Mouse (Mus musculus): ENCODE data around the gene Ldb3.
A peak's percentile ranks its signal among the peaks of the same experiment; 100 is the strongest.

Gene Ldb3

DNA sequence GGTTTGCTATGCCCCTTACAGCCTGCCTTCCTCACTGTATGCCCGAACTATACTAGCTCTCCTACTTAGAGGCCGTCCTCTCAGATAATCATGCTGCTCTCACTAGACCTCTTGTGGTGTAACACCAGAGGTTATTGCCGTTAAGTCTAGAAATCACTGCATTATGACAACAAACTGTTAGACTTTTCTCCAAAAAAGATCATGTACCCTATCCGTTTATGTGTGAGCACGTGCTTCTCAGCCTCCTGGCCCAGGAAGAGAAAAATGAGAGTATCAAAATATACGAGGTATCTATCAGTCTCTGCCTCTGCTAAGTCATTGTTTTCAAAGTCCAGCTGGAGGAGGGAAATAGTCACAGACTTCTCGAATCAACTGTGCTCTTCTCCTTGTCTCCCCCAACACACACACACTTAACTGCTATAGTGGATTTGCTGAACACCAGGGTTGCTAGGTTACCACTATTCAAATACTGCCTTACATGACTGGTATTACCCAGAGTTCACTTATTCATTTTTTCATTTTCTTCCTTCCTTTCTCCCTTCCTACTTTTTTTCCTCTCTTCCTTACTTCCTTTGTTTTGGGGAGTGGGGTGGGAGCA is 79.5 kb downstream of the Ldb3 start:
- no peak for DNase-seq (ENCODE audit: low spot score)

DNA sequence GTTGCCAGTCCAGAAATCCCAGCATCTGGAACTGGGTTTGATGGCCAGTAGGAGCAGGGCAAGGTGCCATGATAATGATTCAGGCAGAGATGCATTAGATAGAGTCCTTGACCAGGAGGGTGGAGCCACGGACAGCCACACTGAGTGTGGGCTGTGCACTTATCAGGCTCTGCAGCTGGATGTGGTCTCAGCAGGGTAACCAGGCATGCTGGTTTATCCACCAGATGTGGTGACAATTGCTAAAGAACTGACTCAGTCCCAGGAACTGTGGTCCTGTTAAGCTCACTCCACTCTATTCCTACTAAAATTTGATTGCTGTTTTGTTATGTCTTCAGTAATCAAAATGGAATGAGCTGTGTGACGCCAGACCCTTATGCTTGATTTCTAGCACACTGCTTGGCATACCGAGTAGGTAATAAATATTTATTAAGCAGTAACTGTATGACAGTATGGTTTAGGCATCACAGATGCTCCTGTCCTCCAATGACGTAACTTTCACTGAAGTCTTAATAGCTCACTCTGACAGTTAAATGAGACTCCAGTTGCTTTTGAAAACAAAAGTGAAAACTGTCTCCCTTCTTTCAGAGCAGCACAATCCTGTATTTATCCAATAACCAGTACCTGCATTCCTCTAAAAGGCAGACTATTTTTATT is 80.2 kb downstream of the Ldb3 start:
- DNase-seq (ENCODE audit: low spot score) = peak; percentile 47

DNA sequence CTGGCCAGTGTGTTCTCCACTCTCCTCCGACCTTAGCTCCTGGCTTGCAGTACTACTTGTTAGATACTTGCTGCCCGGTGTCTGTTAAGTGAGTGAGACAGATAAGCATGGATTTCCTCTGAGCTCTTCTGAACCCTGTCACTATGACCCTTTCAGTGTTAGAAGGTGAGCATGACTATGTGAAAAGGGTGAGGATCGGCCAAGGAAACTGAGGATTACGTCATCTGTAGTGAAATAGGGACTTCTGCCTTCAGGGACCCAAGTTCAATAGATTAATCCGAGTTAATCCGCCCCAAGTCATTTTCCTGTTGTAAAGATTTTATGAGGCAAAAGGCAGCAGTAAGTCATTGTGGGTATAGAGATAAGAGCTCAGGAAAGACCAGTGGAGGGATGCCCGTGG is 83.2 kb downstream of the Ldb3 start:
- no peak for DNase-seq (ENCODE audit: low spot score)

DNA sequence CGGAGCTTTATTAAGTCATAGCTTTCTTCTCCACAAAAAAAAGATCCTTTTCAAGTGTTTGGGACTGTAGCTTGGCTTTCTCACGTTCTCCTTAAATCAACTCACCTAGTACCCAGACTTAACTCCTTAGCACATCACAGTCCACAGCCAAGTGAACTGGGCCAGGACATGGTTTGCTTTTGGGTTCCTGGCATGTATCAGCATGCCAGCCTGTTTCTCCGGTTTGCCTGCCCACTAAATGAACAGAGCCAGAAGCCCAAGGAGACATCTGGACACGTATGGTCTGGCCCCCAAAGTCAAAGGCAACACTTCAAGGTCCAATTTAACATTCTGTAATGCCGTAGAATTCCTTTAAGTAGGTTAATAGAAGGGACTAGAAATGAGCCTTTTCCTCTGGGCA is 84.1 kb downstream of the Ldb3 start:
- no peak for DNase-seq (ENCODE audit: low spot score)

DNA sequence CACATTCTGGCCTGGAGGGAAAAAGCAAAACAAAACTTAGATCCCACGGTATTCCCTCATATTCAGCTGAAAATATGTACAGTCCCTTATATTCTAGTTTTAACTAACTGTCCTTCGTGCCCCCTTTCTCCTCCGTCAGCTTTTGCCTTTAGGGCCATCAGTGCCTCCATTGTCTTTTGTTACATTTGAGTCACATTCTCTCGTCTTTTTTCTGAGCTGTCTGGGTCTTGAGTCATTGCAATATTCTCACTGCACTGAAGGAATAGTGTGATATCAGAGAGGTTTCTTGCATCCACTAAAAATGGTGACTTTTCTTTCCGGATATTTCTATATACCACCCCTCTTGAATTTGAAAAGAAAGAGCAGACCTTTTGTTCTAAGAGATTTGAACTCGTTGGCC is 84.7 kb downstream of the Ldb3 start:
- peak; percentile 47 for DNase-seq (ENCODE audit: low spot score)

DNA sequence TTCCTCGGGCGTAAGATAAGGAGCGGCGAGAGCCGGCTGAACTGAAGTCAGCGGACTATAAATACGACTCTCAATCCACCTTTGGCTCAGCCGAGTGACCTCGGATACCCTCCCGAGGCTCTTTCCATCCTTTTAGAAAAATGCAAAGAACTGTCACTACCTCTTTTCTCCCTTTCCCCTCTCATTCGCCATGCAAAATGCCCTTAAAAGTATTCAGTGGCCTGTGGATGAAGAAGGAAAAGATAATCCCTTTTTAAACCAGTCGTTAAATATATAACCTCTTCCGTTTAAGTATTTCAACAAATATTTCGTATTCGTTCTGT is 85.2 kb downstream of the Ldb3 start, which contains the start of gene Bmpr1a:
Gene Bmpr1a, minus strand, starts transcription at position 17 of the 323 bp plus-strand sequence.
- no peak for DNase-seq (ENCODE audit: low spot score)

DNA sequence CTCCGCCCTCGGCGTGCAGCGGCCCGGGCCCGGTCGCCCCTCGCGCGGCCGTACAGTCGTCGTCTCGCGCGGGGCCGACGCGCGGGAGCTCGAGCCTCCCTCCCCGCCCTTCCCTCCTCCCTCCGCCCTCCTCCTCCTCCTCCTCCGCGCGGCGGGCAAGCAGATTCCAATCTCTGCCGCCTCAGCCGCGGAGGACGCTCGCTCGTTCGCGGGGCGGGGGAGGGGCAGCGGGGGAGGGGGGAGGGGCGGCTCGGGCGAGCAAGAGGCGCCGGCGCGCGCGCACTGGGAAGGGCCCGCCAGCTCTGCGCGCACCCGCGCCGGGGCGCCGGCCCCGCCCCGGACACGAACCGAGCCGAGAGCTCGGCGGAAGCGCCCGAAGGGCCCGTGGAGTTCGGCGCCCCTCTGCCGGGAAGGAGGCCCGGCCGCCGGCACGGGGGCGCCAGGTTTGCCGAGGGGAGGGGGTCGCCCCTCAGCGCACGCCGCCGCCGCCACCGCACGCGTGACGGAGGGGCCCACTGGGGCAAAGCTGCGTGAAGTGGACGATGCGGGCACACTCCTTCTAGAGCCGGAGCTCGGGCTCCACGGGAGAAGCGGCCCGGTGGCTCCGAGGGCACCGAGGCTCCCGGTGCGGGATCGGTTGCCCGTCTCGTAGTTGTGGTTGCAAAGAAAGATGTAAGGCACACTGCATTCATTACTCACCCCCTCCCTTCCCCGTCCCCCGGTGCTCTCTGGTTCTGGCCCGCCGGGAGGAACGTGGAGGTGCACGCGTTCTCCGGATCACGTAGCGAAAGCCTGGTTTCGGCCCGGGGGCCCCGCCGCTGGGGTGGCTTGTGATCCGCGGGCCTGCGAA is 85.8 kb downstream of the Ldb3 start:
- peak; percentile 83 for DNase-seq (ENCODE audit: low spot score)

DNA sequence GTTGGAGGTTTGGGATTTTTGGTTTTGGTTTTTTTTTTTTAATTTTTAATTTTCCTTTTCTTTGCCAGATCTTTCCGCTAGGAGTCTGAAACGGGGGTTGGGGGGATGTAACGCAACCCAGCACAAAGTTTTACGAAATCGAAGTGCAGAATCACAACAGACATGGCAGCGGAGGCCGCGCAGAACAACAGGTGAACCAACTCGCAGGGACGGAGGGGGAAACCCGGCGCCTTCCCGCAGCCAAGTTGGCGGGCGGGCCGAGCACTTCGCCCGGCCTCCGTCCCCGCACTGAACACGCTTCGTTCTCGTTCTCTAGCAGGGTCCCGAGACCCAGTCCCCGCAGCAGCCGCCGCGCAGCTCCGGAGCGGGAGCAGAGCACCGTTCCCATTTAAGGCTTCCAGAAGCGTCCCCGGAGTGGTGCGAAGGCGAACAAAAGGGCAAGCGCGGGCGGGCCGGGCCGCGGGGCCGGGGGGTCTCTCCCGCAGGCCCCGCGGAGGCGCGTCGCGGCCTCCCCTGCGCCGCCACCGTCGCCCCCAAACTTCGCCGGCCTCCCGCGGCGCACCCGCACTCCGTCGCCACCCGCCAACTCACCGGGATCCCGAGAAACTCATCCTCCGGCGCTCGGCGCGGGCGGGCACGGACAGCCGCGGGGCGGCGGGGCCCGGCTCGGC is 86.5 kb downstream of the Ldb3 start:
- no peak for DNase-seq (ENCODE audit: low spot score)

DNA sequence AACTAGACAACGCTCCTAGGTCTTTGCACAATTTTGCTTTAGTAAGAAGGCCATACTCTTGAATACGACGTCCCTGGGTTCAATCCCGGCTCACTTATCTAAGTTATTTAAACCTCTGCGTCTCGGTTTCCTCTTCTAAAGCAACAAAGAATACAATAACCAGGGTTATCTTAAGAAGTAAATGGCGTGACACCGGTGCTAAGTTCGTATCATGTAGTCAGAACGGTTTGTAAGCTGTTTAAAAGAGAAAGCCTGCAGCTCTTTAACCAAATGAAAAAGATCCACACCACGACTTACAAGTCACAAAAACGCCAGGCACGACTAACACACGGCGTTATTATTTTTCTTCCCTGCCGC is 87.1 kb downstream of the Ldb3 start:
- DNase-seq (ENCODE audit: low spot score) = peak; percentile 64

DNA sequence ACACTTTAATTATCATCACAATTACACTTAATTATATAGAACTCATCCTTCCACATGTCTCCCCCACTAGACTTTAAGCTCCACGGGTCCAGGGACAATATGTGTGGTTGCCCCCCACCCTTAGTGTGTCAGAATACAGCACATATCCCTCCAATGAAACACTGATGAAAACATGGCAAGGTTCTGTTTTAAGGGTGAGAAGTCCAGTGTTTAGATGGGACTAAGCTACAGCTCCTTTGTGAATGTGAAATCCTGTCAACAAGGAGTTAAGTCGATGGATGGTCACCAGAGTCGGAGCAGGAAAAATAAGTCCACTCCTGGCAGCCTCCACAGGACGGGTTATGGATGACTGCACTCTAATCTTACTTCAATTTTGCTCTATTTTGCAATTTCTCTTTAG is 88.2 kb downstream of the Ldb3 start:
- DNase-seq (ENCODE audit: low spot score) = peak; percentile 50

DNA sequence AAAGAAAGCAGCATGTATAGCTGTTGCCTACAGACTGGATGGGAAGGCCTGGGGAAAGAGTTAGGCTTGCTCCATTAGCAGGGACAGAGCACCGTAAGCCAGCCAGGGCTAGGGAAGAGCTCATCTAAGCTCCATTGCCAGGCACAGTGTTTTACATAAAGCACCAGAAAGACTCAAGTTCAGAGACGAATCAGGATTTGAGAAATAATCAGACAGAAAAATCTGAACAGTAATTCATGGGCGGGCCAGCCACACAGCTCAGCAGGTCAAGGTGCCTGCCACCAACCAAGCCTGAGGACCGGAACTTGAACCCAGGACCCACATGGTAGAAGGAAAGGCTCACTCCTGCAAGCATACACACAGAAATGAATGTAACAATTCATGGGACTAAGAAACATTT is 88.8 kb downstream of the Ldb3 start:
- DNase-seq (ENCODE audit: low spot score) = peak; percentile 35

DNA sequence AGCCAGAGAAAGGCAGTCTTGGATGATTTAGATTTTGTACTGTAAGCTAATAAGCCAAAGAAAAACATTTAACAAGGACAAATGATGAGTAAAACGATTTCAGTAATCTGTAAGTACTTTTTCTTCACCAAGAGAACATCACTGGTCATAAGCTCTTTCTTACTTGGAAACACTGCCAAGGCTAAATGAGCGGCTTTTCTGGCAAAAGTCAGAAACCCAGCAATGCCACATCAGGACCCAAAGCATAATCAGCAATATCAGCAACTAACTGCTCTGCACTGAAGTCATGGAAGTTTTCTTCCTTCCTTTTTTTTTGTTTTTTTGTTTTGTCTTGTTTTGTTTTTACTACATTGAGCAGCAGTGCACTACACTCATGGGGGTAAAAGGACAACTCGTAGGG is 91.1 kb downstream of the Ldb3 start:
- peak; percentile 36 for DNase-seq (ENCODE audit: low spot score)

DNA sequence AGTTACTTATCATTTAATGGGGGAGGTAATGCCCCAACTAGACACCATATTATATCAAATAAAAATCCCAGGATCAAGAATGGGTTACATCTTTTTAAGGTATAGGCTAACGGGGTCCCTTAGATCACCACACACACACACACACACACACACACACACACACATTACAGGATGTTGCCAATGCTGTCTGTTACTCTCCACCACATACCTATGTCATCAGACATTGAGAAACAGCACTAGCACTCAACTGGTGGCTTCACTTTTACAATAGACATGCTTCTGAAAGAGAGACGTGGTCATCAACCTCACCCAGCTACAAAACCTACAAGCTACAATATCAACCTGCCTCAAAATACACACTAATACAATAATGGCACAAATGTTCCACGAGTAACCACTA is 94.8 kb downstream of the Ldb3 start:
- no peak for DNase-seq (ENCODE audit: low spot score)

DNA sequence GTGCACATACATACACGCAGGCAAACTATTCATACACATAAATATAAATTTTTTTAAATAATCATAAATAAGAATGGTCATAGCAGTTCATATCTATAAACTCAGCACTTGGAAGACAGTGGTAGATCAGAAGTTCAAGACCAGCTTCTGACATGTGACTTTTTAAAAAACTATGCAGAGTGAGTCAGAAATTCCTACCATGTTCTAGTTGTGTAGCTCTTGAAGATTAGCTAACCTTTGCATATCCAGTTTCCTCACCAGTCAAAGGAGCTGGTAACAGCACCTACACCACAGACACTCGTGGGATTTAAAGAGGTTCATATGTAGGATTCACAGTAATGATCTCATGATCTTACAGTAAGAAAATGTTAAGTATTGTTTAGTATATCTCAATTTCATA is 95.8 kb downstream of the Ldb3 start:
- no peak for DNase-seq (ENCODE audit: low spot score)

DNA sequence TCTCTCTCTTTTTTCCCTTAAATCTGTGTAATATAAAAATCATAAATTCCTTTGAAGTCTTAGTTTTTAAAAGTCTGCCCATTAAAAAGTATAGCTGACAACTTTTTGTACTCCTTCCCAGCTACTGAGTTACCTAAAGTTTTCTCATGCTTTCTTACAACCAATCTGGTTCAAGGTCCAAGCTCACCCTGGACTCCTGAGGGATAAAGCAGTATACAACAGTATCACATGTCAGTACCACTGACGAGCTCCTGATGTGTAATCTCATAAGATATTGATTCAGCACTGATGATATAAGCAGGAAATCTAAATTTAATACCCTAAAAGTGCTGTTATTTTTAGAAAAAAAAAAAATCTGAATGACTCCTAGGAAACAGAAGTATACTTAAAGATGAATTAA is 97.5 kb downstream of the Ldb3 start:
- DNase-seq (ENCODE audit: low spot score) = no peak

DNA sequence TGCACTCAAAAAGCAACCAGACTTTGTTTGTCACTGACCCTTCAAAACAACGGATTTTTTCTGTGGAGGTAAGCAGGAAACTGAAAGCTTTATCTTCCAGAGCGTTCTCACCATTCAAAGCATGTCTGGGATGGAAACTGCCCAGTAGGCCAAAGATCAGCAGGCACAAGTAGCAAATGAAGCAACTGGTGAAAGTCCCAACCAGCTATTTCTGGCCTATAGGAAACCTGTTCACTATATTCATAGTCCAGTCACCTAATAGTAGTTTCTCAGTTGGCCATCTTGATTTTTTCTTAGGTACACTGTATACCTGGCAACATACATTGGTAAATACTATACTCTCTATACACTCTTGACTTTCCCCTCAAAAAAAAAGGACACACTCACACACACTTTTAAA is 98.6 kb downstream of the Ldb3 start:
- peak; percentile 77 for DNase-seq (ENCODE audit: low spot score)

DNA sequence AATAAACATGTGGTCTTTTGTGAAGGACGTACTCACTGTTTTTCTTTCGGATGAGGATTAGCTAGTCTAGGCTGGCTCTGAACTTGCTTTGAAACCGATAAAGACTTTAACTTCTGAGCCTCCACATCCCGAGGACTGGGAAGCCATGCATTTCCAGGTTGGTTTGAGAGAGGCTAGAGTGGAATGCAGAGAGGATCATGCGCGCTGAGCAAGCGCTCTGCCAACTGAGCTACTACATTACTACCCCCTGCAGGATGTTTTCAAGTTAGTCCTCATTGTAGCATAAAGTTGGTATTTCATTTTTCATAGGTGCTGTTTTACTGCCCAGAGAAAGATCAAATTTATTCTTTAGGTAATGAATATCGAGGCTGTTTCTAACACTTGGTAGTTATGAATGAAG is 102.3 kb downstream of the Ldb3 start:
- no peak for DNase-seq (ENCODE audit: low spot score)

DNA sequence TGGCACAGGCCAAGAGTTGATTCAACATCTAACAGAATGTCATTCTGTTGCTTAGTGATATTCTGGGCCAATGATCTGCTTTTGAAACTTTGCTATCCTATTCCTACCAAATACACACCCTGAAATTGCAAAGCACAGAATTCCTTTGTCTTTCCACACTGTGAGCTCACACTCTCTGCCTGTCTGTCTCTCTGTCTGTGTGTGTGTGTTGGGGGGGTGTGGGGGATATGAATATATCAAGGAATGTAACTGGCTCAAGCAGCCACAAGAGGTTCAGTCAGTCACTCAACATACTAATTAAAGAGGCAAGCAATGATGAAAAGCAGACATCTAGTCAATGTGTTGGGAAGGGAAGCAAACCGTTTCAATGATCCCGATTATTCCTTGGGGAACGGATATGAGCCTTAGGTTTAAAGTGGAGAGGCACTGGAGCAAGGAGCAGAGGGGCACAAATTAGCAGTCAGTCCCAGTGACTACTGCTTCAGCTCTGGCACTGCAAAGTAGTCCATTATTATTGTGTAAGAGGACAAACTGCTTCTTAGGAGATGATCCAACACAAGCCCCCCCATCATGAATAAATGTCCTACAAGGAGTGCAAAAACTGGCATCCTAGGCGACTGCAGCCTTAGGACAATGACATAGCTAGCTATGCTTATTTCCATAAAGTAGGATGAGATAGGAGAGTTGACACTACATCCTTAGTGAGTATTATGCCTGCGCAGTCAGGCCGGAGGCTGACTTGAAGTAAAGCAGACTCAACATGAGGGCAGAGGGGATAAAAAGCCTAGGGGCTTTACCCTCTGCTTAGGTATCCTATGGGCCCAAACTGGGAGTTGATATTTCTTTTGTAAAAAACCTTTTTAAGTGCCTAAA is 104.8 kb downstream of the Ldb3 start:
- DNase-seq (ENCODE audit: low spot score) = no peak
